Mouse (Mus musculus): ENCODE measurements around the gene Haus6.

DNA sequence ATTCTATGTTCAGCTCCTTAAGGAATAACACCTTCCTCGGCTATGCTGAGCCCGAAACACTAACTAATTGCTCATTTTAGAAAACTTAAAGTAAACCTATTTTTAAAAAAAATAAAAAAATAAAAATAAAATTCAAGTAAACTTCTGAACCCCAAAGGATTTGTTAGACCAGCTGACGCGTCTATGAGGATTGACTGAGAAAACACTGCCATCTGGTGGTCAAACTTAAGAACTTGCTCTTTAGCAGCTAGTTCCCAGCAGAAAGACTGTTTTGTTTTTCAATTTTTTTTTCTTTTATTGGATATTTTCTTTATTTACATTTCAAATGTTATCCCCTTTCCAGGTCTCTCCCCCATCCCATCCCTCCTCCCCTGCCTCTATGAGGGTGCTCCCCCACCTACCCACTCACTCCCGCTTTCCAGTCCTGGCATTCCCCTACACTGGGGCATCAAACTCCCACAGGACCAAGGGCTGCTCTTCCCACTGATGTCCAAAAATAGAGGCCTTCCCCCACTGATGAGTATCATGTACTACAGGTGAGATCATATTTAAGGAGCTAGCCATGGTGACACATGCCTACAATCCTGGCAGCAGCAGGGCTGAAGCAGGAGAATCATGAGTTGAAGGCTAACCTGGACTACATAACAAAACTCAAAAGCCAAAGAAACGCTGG is 56.7 kb downstream of the Haus6 start:
- TF ChIP-seq CTCF (IDR thresholded peaks at IDR 0.05; ENCODE audit: borderline replicate concordance, extremely low read depth, insufficient read depth, insufficient read length) = peak; percentile 72
- no peak for TF ChIP-seq POLR2A (IDR thresholded peaks at IDR 0.05; ENCODE audit: borderline replicate concordance, extremely low read depth, insufficient read depth, insufficient read length, poor library complexity, severe bottlenecking)
